Mouse (Mus musculus) olfactory bulb, adult 2 months (tissue): Measurements from ENCODE around the gene Arhgap10.

Source experiments
- CTCF ChIP-seq: fragments of 200-500 bp; IDR thresholded peaks from 2 replicates; pipeline ENCODE4 v1.5.1; 2012; ENCODE audit warnings: low read depth, mild to moderate bottlenecking, low read length, moderate library complexity; ENCODE audit not compliant: insufficient read depth
- POLR2A ChIP-seq: fragments of 200-500 bp; IDR thresholded peaks from 2 replicates; pipeline ENCODE4 v1.6.1; 2012; ENCODE audit warnings: mild to moderate bottlenecking, low read depth, low read length, moderate library complexity; ENCODE audit not compliant: insufficient read depth

DNA sequence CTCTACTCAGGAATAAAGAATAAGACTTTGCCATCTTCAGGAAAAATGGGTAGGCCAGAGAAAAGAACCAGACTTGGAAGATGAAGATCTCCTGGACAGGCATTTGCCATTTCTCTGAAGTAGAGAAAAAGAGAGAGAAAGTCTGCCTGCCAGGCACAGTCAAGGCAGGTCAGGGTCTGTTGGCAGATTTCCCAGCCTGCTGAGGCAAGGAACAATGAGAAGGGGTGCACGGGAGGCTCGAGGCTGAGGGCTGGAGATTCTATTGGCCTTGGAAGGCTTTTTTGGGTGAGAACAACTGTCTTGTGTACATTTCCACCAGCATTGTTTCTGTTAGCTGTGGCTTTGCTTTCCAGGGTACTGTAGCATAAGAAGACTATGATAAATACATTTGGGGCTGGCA lies 147.4 kb downstream of the Arhgap10 start:
- no peak for TF ChIP-seq CTCF
- TF ChIP-seq POLR2A: no peak
